Mouse (Mus musculus) megakaryocyte, adult 5-6 weeks (primary cell): ENCODE data around the gene Baiap2l1. TPM values are rescaled to one million over a fixed set of nuclear protein-coding genes. Genes with fewer than 3 reads are reported as not detected.

Experiments
- ATAC-seq: 2 replicates; pipeline ENCODE4 v1.8.0; 2016; ENCODE audit warnings: mild to moderate bottlenecking, inconsistent platforms; ENCODE audit not compliant: poor library complexity, severe bottlenecking
- total RNA-seq, 2 experiments: library from RNA; stranded (forward) in 1 of 2; stranded (reverse) in 1 of 2; fragments of 153-499, 151-499 nt in 1 of 2; fragments of 221-1000, 200-1000 nt in 1 of 2; gene quantifications; 2 replicates each; pipeline versions ENCODE4 v1.2.3 to v1.2.4; 2015 to 2017

Gene Baiap2l1
- total RNA-seq, 2 experiments from 2014 or later = not detected

- ATAC-seq = no peak
Observed at GRCm38 (mm10) chr5:144260464-144260863, 97.4 kb downstream of the Baiap2l1 start.

GRCm38 (mm10) chr5:144259228-144259627 lies 98.7 kb downstream of the Baiap2l1 start:
- no peak for ATAC-seq

GRCm38 (mm10) chr5:144258687-144259086 lies 99.2 kb downstream of the Baiap2l1 start:
- no peak for ATAC-seq

GRCm38 (mm10) chr5:144258131-144258611 lies 99.7 kb downstream of the Baiap2l1 start:
- no peak for ATAC-seq

- ATAC-seq = no peak
Observed at GRCm38 (mm10) chr5:144257451-144258110, 100.3 kb downstream of the Baiap2l1 start.

- ATAC-seq = no peak
Observed at GRCm38 (mm10) chr5:144256888-144257287, 101.0 kb downstream of the Baiap2l1 start.

GRCm38 (mm10) chr5:144256541-144256870 lies 101.4 kb downstream of the Baiap2l1 start:
- peak; percentile 38 for ATAC-seq

- ATAC-seq = peak; percentile 56
Observed at GRCm38 (mm10) chr5:144255632-144256540, 102.0 kb downstream of the Baiap2l1 start.

- ATAC-seq = peak; percentile 45
Observed at GRCm38 (mm10) chr5:144254811-144255631, 102.9 kb downstream of the Baiap2l1 start.

GRCm38 (mm10) chr5:144254122-144254810 lies 103.6 kb downstream of the Baiap2l1 start:
- ATAC-seq = peak; percentile 48

GRCm38 (mm10) chr5:144253212-144253611 lies 104.7 kb downstream of the Baiap2l1 start:
- no peak for ATAC-seq

- peak; percentile 7; the same call in 1 of the 2 replicates for ATAC-seq
Observed at GRCm38 (mm10) chr5:144251876-144252577, 105.9 kb downstream of the Baiap2l1 start.

GRCm38 (mm10) chr5:144249871-144250270 lies 108.0 kb downstream of the Baiap2l1 start:
- ATAC-seq = no peak

GRCm38 (mm10) chr5:144247906-144248585 lies 109.9 kb downstream of the Baiap2l1 start:
- ATAC-seq = peak; percentile 93

- ATAC-seq = no peak
Observed at GRCm38 (mm10) chr5:144247307-144247706, 110.6 kb downstream of the Baiap2l1 start.

GRCm38 (mm10) chr5:144246669-144247068 lies 111.2 kb downstream of the Baiap2l1 start:
- no peak for ATAC-seq

GRCm38 (mm10) chr5:144245592-144245991 lies 112.3 kb downstream of the Baiap2l1 start:
- ATAC-seq = no peak

- no peak for ATAC-seq
Observed at GRCm38 (mm10) chr5:144243901-144244487, 113.9 kb downstream of the Baiap2l1 start, which contains the start of gene Bri3. Gene Bri3 (plus strand): TSS chr5:144244437.

- no peak for ATAC-seq
Observed at GRCm38 (mm10) chr5:144238969-144239368, 118.9 kb downstream of the Baiap2l1 start.
